Comparison of ENCODE assay signal across 3 mouse cellular contexts in genomic region chr5:116425709-116426108, GRCm38 (mm10). TPM values are rescaled to one million over a fixed set of nuclear protein-coding genes. Genes with fewer than 3 reads are reported as not detected.
"Had no signal": no experiment of that assay in that cellular context is flagged by ENCODE, and none has a peak within 500 bp of the region (broad histone marks: within the 10 kb centered on the region; RNA-seq: fewer than 3 reads in every experiment).

No protein-coding gene starts in this region.

RNA-seq across cellular contexts. Expression of gene Hspb8, which starts 3.0 kb away (rescaled TPM):
- total RNA-seq: granulocyte monocyte progenitor cell, adult 5-6 weeks; hematopoietic stem cell, adult 5-6 weeks had no signal
- polyA plus RNA-seq: inflammation-experienced regulatory T-cells, adult 6 months had no signal
